ENCODE assay signal across 35 mouse cellular contexts in the genomic region with DNA sequence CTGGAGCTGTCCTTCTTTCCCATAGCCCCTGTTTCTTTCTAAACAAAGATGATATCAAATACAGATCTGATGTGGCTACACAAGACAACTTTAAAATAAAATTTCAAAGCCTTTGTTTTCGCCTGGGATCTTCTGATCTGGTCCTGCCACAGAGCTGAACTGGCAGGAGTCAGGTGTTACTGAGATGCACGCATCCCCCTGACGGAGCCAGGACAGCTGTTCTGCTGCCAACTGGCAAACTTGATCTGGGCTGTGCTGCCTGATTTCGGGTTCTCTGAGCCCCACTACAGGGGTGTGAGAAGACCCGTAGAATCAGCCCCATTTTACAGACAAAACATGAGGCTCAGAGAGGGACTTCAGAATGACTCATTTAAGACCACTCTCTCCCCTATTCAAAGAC. TPM values are rescaled to one million over a fixed set of nuclear protein-coding genes. Genes with fewer than 3 reads are reported as not detected.
"Had no signal": no experiment of that assay in that cellular context is flagged by ENCODE, and none has a peak within 500 bp of the region (broad histone marks: within the 10 kb centered on the region; RNA-seq: fewer than 3 reads in every experiment).

No protein-coding gene starts in this region.

- H3K4me2 ChIP-seq: heart, embryonic 11.5 days; heart, embryonic 12.5 days; heart, embryonic 13.5 days; heart, embryonic 15.5 days; hindbrain, embryonic 12.5 days; hindbrain, embryonic 13.5 days; hindbrain, embryonic 14.5 days; hindbrain, embryonic 15.5 days; intestine, embryonic 15.5 days; kidney, embryonic 15.5 days had no signal

- H3K4me3 ChIP-seq: heart, embryonic 10.5 days; heart, embryonic 12.5 days; heart, embryonic 13.5 days; heart, embryonic 15.5 days; hindbrain, embryonic 10.5 days; hindbrain, embryonic 12.5 days; hindbrain, embryonic 13.5 days; hindbrain, embryonic 15.5 days; intestine, embryonic 15.5 days; kidney, embryonic 15.5 days; layer of hippocampus, adult 2 months had no signal

- DNase-seq: heart, postnatal 10 days; heart, postnatal 14 days; heart, postnatal 36 days; heart, postnatal 4 days; kidney, adult 11 months; kidney, adult 18-20 months; kidney, adult 2 months; kidney, adult 8-10 months; kidney, adult 9 months; kidney, postnatal 10 days; kidney, postnatal 14 days; kidney, postnatal 25 days; kidney, postnatal 36 days; kidney, postnatal 4 days; layer of hippocampus, adult 9-11 months; layer of hippocampus, postnatal 36 days had no signal

- H3K36me3 ChIP-seq: heart, embryonic 12.5 days; heart, embryonic 13.5 days; heart, embryonic 15.5 days; hindbrain, embryonic 10.5 days; hindbrain, embryonic 12.5 days; hindbrain, embryonic 13.5 days; hindbrain, embryonic 15.5 days; intestine, embryonic 15.5 days; kidney, embryonic 15.5 days had no signal

- H3K4me1 ChIP-seq: heart, embryonic 10.5 days; heart, embryonic 12.5 days; heart, embryonic 13.5 days; heart, embryonic 15.5 days; hindbrain, embryonic 10.5 days; hindbrain, embryonic 12.5 days; hindbrain, embryonic 13.5 days; hindbrain, embryonic 15.5 days; intestine, embryonic 15.5 days; kidney, embryonic 15.5 days had no signal

- H3K27ac ChIP-seq: heart, embryonic 10.5 days; heart, embryonic 13.5 days; heart, embryonic 15.5 days; hindbrain, embryonic 10.5 days; hindbrain, embryonic 12.5 days; hindbrain, embryonic 13.5 days; hindbrain, embryonic 14.5 days; hindbrain, embryonic 15.5 days; hindbrain, postnatal 0 days; intestine, embryonic 15.5 days; kidney, embryonic 15.5 days; kidney, postnatal 0 days; layer of hippocampus, adult 2 months had no signal

- H3K27me3 ChIP-seq: heart, embryonic 12.5 days; heart, embryonic 13.5 days; heart, embryonic 15.5 days; hindbrain, embryonic 12.5 days; hindbrain, embryonic 13.5 days; hindbrain, embryonic 15.5 days; intestine, embryonic 15.5 days; kidney, embryonic 15.5 days had no signal

- H3K9ac ChIP-seq: heart, embryonic 12.5 days; heart, embryonic 13.5 days; heart, embryonic 15.5 days; hindbrain, embryonic 12.5 days; hindbrain, embryonic 13.5 days; hindbrain, embryonic 14.5 days; hindbrain, embryonic 15.5 days; intestine, embryonic 15.5 days; kidney, embryonic 15.5 days had no signal

- ATAC-seq: hindbrain, embryonic 16.5 days; hindbrain, postnatal 0 days; inflammation-experienced regulatory T-cells, adult 6 months; intestine, embryonic 15.5 days; intestine, embryonic 16.5 days; intestine, postnatal 0 days had no signal

- H3K9me3 ChIP-seq: heart, embryonic 15.5 days; hindbrain, embryonic 10.5 days; hindbrain, embryonic 12.5 days; hindbrain, embryonic 13.5 days; hindbrain, embryonic 15.5 days; intestine, embryonic 15.5 days; kidney, embryonic 15.5 days had no signal

RNA-seq across cellular contexts. Expression of a gene that starts 45.6 kb away (rescaled TPM):
- polyA plus RNA-seq: inflammation-experienced regulatory T-cells, adult 6 months had no signal
